Mouse (Mus musculus) limb, embryonic 13.5 days (tissue): ENCODE data around the gene 4930455H04Rik. TPM values are rescaled to one million over a fixed set of nuclear protein-coding genes. Genes with fewer than 3 reads are reported as not detected.

Source experiments
- ATAC-seq: fragments of 200-750 bp; cut with Nextera tagmentation; 2 replicates; pipeline ENCODE4 v1.8.0; 2017; ENCODE audit warnings: low read depth, moderate number of reproducible peaks, moderate TSS enrichment; ENCODE audit not compliant: low FRiP score
- H3K27ac ChIP-seq: fragments of 300-500 bp; sonication (generic); 2 replicates; pipeline ENCODE4 v1.5.1; 2015; ENCODE audit warnings: inconsistent platforms, mild to moderate bottlenecking, moderate library complexity
- H3K27me3 ChIP-seq: fragments of 300-500 bp; sonication (generic); 2 replicates; pipeline ENCODE4 v1.6.1; 2015; ENCODE audit warnings: mild to moderate bottlenecking, inconsistent platforms
- H3K36me3 ChIP-seq: fragments of 300-500 bp; sonication (generic); 2 replicates; pipeline ENCODE4 v1.6.1; 2015; ENCODE audit warnings: inconsistent platforms, mild to moderate bottlenecking, moderate library complexity
- H3K4me1 ChIP-seq: fragments of 300-500 bp; sonication (generic); 2 replicates; pipeline ENCODE4 v1.6.1; 2015; ENCODE audit warnings: inconsistent platforms
- H3K4me2 ChIP-seq: fragments of 300-500 bp; sonication (generic); replicated peaks from 2 replicates; pipeline ENCODE4 v1.6.1; 2015; ENCODE audit warnings: inconsistent platforms, mild to moderate bottlenecking, moderate library complexity
- H3K4me3 ChIP-seq: fragments of 300-500 bp; sonication (generic); 2 replicates; pipeline ENCODE4 v1.5.1; 2015; ENCODE audit warnings: moderate library complexity, mild to moderate bottlenecking, inconsistent platforms
- H3K9ac ChIP-seq: fragments of 300-500 bp; sonication (generic); 2 replicates; pipeline ENCODE4 v1.6.1; 2015; ENCODE audit warnings: mild to moderate bottlenecking, inconsistent platforms
- H3K9me3 ChIP-seq: fragments of 300-500 bp; sonication (generic); 2 replicates; pipeline ENCODE4 v1.6.1; 2016; ENCODE audit warnings: inconsistent platforms
- WGBS: fragments of 180-500 bp; shearing (Covaris S2); methylation state at CpG from one replicate; pipeline ENCODE4 v1.1.7; 2015; 5-methylcytosine and 5-hydroxymethylcytosine counted together
- polyA plus RNA-seq: library from polyadenylated mRNA; unstranded; fragments of >200 nt; fragmentation: Nextera tagmentation; extraction: Ambion mirVana; gene quantifications from 2 replicates; pipeline ENCODE4 v1.2.1, GENCODE M21; 2015

The 4930455H04Rik gene
- polyA plus RNA-seq, 1 experiment from 2014 or later, result not detected

DNA sequence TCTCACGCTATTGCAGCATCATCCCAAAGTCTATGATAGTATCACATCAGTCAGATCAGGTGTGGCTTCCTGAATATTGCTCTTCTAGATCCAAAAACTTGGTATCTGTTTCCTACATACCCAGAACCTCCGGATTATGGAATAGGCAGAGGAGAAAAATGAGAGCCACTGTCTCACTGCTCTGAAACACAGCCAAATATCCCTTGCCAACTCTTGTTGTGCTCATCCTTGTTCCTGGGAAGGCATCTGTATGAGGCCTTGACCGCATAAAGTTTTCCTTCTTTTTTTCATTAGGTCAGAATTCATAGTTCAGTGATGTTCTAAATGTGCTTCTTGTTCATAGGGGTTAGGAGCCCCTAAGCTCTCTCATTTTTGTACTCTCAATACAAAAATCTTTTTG, 38.6 kb downstream of the 4930455H04Rik start:
- WGBS, result 92% methylated on average over 3 of the region's 3 CpGs
- 0 out of 2 replicates have a peak, but pooled peaks cover 6% of the 10 kb centered on the region for H3K27me3 ChIP-seq
- ATAC-seq, result no peak

DNA sequence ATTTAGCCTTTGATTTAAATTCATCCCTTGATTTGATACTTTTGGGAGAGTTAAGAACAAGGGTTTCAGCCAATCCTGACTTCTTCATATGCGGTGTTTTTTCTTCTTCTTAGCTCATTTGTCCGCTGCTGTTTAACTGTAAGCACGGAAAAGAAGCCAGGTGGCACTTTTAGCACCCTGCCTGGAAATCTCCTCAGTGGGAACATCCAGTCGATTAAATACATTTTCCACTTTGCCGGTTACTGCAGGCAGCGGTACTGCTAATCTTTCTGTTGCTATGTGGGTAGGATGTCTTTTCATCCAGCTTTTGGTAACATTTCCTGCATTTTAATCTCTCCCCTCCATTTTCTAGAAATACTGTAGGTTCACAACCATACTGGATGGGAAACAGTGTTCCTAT, 39.3 kb downstream of the 4930455H04Rik start:
- H3K4me1 ChIP-seq, result peaks cover 4% of the 10 kb centered on the region; the same call in 1 of the 2 replicates
- H3K36me3 ChIP-seq, result no peaks in the 10 kb centered on the region
- no peaks in the 10 kb centered on the region for H3K9me3 ChIP-seq
- H3K27ac ChIP-seq, result no peak overlapping the region
- no peak overlapping the region for H3K9ac ChIP-seq
- H3K4me3 ChIP-seq, result no peak overlapping the region
- H3K4me2 ChIP-seq, result no peak overlapping the region
- no peaks in the 10 kb centered on the region for H3K27me3 ChIP-seq
- ATAC-seq, result no peak
- WGBS, result 66% methylated on average over 6 of the region's 6 CpGs

More for the DNA sequence above, 38.6 kb downstream of the 4930455H04Rik start:
- no peaks in the 10 kb centered on the region for H3K36me3 ChIP-seq
- H3K9me3 ChIP-seq, result no peaks in the 10 kb centered on the region
- no peak overlapping the region for H3K27ac ChIP-seq
- H3K4me1 ChIP-seq, result peaks cover 11% of the 10 kb centered on the region
- H3K9ac ChIP-seq, result no peak overlapping the region
- H3K4me2 ChIP-seq, result no peak overlapping the region
- no peak overlapping the region for H3K4me3 ChIP-seq

- H3K9ac ChIP-seq, result no peak overlapping the region
- ATAC-seq, result no peak
- H3K27ac ChIP-seq, result no peak overlapping the region
- no peaks in the 10 kb centered on the region for H3K27me3 ChIP-seq
- H3K36me3 ChIP-seq, result no peaks in the 10 kb centered on the region
- H3K4me1 ChIP-seq, result no peaks in the 10 kb centered on the region
- WGBS, result 67% methylated on average over 6 of the region's 6 CpGs
- H3K4me2 ChIP-seq, result no peak overlapping the region
- H3K4me3 ChIP-seq, result no peak overlapping the region
- no peaks in the 10 kb centered on the region for H3K9me3 ChIP-seq
Observed at GRCm38 (mm10) chr3:117010182-117010581, 42.1 kb downstream of the 4930455H04Rik start.

DNA sequence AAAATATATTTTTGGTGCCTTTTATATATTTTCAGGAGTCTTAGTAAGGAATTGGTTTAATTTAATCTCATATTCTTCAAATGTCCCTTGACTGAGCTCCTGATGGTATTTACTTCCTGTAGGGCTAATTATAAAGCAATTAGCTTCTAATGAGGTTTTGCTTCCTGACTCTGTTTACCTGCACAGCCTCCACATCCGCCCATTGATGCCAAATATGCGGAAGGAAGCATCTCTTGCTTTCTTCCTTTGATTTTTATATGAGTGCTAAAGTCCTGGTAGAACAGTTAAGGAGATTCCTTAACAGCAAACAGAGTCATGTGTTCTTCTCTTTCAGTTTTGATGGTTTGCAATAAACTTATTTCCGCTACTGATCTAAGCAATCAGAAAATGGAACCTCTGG, 52.3 kb downstream of the 4930455H04Rik start:
- 89% methylated on average over 3 of the region's 3 CpGs for WGBS
- ATAC-seq, result no peak
- H3K27ac ChIP-seq, result no peak overlapping the region

DNA sequence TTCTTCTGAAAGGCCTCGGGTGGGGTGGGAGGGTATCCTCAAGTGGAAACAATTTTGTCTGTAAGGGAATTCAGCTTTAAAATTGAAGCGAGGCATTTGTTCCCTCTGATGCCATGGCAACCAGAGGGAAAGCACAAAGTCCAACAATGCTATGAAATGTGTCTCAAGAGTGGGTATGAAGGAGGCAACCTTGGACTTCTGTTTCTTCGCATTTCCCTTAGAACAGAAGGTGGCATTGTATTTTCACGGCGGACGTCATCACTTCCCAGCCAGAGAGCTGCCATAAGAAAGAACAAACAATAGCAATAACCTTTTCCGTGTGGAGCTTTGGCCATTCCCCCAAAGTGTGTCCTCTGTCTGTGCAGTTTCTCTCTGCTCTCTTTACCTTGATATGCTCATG, 53.8 kb downstream of the 4930455H04Rik start:
- H3K4me1 ChIP-seq, result no peaks in the 10 kb centered on the region
- WGBS, result 76% methylated on average over 7 of the region's 7 CpGs
- ATAC-seq, result no peak

More for the DNA sequence above, 52.3 kb downstream of the 4930455H04Rik start:
- no peaks in the 10 kb centered on the region for H3K27me3 ChIP-seq
- H3K36me3 ChIP-seq, result no peaks in the 10 kb centered on the region
- H3K4me1 ChIP-seq, result no peaks in the 10 kb centered on the region
- H3K4me3 ChIP-seq, result no peak overlapping the region
- H3K4me2 ChIP-seq, result no peak overlapping the region
- no peaks in the 10 kb centered on the region for H3K9me3 ChIP-seq
- no peak overlapping the region for H3K9ac ChIP-seq

GRCm38 (mm10) chr3:117024111-117024510, 56.0 kb downstream of the 4930455H04Rik start:
- no peak overlapping the region for H3K9ac ChIP-seq
- H3K4me1 ChIP-seq, result no peaks in the 10 kb centered on the region
- no peaks in the 10 kb centered on the region for H3K9me3 ChIP-seq
- no peak overlapping the region for H3K27ac ChIP-seq
- ATAC-seq, result no peak
- H3K36me3 ChIP-seq, result no peaks in the 10 kb centered on the region
- H3K4me3 ChIP-seq, result no peak overlapping the region
- H3K4me2 ChIP-seq, result no peak overlapping the region
- 80% methylated on average over 1 of the region's 1 CpGs for WGBS
- H3K27me3 ChIP-seq, result no peaks in the 10 kb centered on the region

More for the DNA sequence above, 53.8 kb downstream of the 4930455H04Rik start:
- H3K36me3 ChIP-seq, result no peaks in the 10 kb centered on the region
- no peak overlapping the region for H3K4me3 ChIP-seq
- H3K9me3 ChIP-seq, result no peaks in the 10 kb centered on the region
- H3K4me2 ChIP-seq, result no peak overlapping the region
- no peaks in the 10 kb centered on the region for H3K27me3 ChIP-seq
- no peak overlapping the region for H3K9ac ChIP-seq
- H3K27ac ChIP-seq, result no peak overlapping the region

- H3K9me3 ChIP-seq, result no peaks in the 10 kb centered on the region
- H3K27ac ChIP-seq, result no peak overlapping the region
- no peaks in the 10 kb centered on the region for H3K27me3 ChIP-seq
- no peak overlapping the region for H3K4me2 ChIP-seq
- H3K36me3 ChIP-seq, result no peaks in the 10 kb centered on the region
- ATAC-seq, result no peak
- 70% methylated on average over 5 of the region's 5 CpGs for WGBS
- no peak overlapping the region for H3K9ac ChIP-seq
- H3K4me3 ChIP-seq, result no peak overlapping the region
- H3K4me1 ChIP-seq, result no peaks in the 10 kb centered on the region
Observed at GRCm38 (mm10) chr3:117024557-117024956, 56.5 kb downstream of the 4930455H04Rik start.

- no peaks in the 10 kb centered on the region for H3K36me3 ChIP-seq
- H3K27me3 ChIP-seq, result no peaks in the 10 kb centered on the region
- no peak overlapping the region for H3K27ac ChIP-seq
- no peak overlapping the region for H3K9ac ChIP-seq
- no peaks in the 10 kb centered on the region for H3K9me3 ChIP-seq
- no peak overlapping the region for H3K4me3 ChIP-seq
- no peaks in the 10 kb centered on the region for H3K4me1 ChIP-seq
- WGBS, result 63% methylated on average over 3 of the region's 3 CpGs
- no peak for ATAC-seq
- H3K4me2 ChIP-seq, result no peak overlapping the region
Observed at GRCm38 (mm10) chr3:117025421-117025820, 57.4 kb downstream of the 4930455H04Rik start.

Other genes starting within 250 kb of the 4930455H04Rik start
- 20.3 and 21.1 TPM in 2 replicates for gene Agl, start 160.1 kb upstream of the 4930455H04Rik start, polyA plus RNA-seq
- 10.9 and 11.4 TPM in 2 replicates for gene Frrs1, start 108.8 kb upstream of the 4930455H04Rik start, polyA plus RNA-seq
- gene Palmd, start 720 bp downstream of the 4930455H04Rik start, polyA plus RNA-seq, result 17.1 and 18.3 TPM in 2 replicates